Mouse (Mus musculus) urinary bladder, postnatal 10 days (tissue): Measurements from ENCODE around the gene Hoxb3.

ENCODE experiments used
- DNase-seq: peaks from one replicate; pipeline ENCODE4 v3.0.0; 2022; ENCODE audit warnings: low spot score

Gene Hoxb3

GRCm38 (mm10) chr11:96323154-96323553, at the start of gene Hoxb3:
TSS of gene Hoxb3 (plus strand) at chr11:96323326.
- DNase-seq: no peak

- no peak for DNase-seq
Observed at GRCm38 (mm10) chr11:96274428-96274827, 48.7 kb upstream of the Hoxb3 start.

- no peak for DNase-seq
Observed at GRCm38 (mm10) chr11:96275896-96276295, 47.2 kb upstream of the Hoxb3 start.

- no peak for DNase-seq
Observed at GRCm38 (mm10) chr11:96277151-96278044, 45.7 kb upstream of the Hoxb3 start.

- DNase-seq: no peak
Observed at GRCm38 (mm10) chr11:96278324-96278723, 44.8 kb upstream of the Hoxb3 start.

- no peak for DNase-seq
Observed at GRCm38 (mm10) chr11:96278773-96279172, 44.4 kb upstream of the Hoxb3 start.

- no peak for DNase-seq
Observed at GRCm38 (mm10) chr11:96279421-96280233, 43.5 kb upstream of the Hoxb3 start.

GRCm38 (mm10) chr11:96280399-96281378, 42.4 kb upstream of the Hoxb3 start:
- no peak for DNase-seq

- no peak for DNase-seq
Observed at GRCm38 (mm10) chr11:96281396-96281795, 41.7 kb upstream of the Hoxb3 start.

- no peak for DNase-seq
Observed at GRCm38 (mm10) chr11:96281855-96282570, 41.1 kb upstream of the Hoxb3 start, which contains the start of gene Hoxb8. TSS of gene Hoxb8 (plus strand) at chr11:96281905.

- no peak for DNase-seq
Observed at GRCm38 (mm10) chr11:96282795-96283430, 40.2 kb upstream of the Hoxb3 start.

- no peak for DNase-seq
Observed at GRCm38 (mm10) chr11:96284041-96284749, 38.9 kb upstream of the Hoxb3 start.

GRCm38 (mm10) chr11:96284774-96285734, 38.1 kb upstream of the Hoxb3 start:
- DNase-seq: no peak

- no peak for DNase-seq
Observed at GRCm38 (mm10) chr11:96285771-96286738, 37.1 kb upstream of the Hoxb3 start, which contains the start of gene Hoxb7. TSS of gene Hoxb7 (plus strand) at chr11:96286623.

GRCm38 (mm10) chr11:96286739-96287385, 36.3 kb upstream of the Hoxb3 start:
- DNase-seq: no peak

GRCm38 (mm10) chr11:96287411-96287810, 35.7 kb upstream of the Hoxb3 start:
- DNase-seq: no peak
